Mouse (Mus musculus) embryo, embryonic 10 days (tissue): ENCODE results near the gene Cfh.
"Not testable (repeated sequence)": the region's sequence is repeated elsewhere in the genome, so short reads cannot be mapped to it uniquely, and the experiment has no call there.

Experiments used
- DNase-seq: peaks from one replicate; pipeline ENCODE4 v3.0.0-alpha.2; 2015; ENCODE audit warnings: low spot score

Cfh gene

GRCm38 (mm10) chr1:140183664-140184063 is at the start of gene Cfh:
Gene Cfh (minus strand): TSS chr1:140183764.
- not testable (repeated sequence) for DNase-seq

GRCm38 (mm10) chr1:140226673-140227072 is 43.1 kb upstream of the Cfh start:
- DNase-seq: no peak

- DNase-seq: no peak
Measured at GRCm38 (mm10) chr1:140225221-140225620, 41.7 kb upstream of the Cfh start.

GRCm38 (mm10) chr1:140205329-140205728 is 21.8 kb upstream of the Cfh start:
- DNase-seq: no peak

DNA sequence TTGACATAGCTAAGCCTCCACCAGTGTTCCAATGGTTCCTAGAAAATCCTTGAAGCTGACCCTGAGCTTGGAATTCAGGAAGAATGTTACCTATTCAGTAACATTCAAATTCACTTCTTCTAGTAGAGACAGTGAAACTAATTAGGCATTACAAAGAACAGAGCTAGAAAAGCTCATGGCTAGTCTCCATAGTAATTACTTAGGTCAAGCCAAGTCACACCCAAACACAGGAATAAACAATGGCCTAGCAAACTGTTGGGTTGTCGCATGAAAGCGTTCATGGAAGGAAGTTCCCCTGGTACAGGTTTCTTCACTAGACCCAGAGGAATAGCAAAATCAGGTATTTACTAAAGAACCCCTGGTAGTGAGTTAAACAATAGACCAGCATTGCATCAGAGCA is 4.9 kb upstream of the Cfh start:
- not testable (repeated sequence) for DNase-seq

GRCm38 (mm10) chr1:140183208-140183607 is 356 bp downstream of the Cfh start:
- no peak for DNase-seq

GRCm38 (mm10) chr1:140180125-140180524 is 3.4 kb downstream of the Cfh start:
- DNase-seq: no peak

- no peak for DNase-seq
Measured at GRCm38 (mm10) chr1:140175442-140175841, 8.1 kb downstream of the Cfh start.

DNA sequence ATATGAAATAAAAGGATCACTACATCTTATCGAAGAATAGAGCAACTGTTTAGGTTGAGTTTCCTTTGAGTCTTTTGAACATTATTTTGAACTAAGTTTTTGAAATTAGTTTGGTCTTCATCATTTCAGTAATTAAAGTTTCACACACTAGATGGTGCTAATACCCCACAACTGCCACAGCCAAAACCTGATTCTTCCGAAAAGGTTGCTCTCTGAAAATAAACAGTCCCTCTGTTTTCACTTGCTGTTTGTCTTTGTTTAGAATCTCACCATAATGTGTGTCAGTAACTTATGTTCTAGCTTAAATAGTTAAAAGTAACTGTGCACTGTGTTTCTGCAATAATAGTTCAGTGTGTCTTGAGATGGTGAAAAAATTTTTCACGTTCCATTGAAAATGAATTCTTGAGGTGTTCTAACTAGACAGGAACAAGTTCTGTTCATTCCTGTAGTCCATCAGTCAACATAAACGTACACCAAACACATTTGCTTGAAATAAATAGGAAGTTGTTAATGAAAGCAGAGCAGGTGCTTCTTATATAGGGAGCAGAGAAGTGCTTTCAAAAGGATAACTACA is 11.9 kb downstream of the Cfh start:
- peak; percentile 26 for DNase-seq

- no peak for DNase-seq
Measured at GRCm38 (mm10) chr1:140158970-140159369, 24.6 kb downstream of the Cfh start.

DNA sequence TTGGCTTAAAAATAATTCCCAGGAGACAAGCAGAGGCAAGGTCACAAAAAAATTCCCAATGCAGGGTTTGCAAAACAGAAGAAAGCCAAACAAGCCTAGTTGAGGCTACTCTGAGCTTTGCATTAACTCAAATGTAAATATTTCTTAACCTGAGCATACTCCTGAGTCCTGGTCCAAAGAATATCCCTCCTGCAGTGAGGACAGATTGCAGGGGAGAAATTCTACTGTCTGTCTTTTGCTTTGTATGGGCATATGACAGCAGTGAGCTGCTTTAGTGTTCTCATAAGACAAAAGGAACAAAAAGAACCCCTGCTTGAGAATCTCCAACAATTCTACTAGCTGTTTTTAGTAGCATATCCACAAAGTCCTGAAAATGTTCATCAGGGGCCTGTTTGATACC is 114.1 kb downstream of the Cfh start:
- no peak for DNase-seq
